Mouse (Mus musculus) cerebellum, postnatal 4 days (tissue): ENCODE data around the gene Stim1.
A peak's percentile ranks its signal among the peaks of the same experiment; 100 is the strongest.
"Not testable (repeated sequence)": the region's sequence is repeated elsewhere in the genome, so short reads cannot be mapped to it uniquely, and the experiment has no call there.

ENCODE experiments used
- DNase-seq, 2 experiments: peaks; one replicate each; pipeline ENCODE4 v3.0.0; 2022; ENCODE audit warnings: low spot score in 2 of 2, mixed read lengths in 1 of 2

Stim1 gene

GRCm38 (mm10) chr7:102249531-102249895, 18.1 kb upstream of the Stim1 start:
- DNase-seq, result peak in 1 of 2 experiments; percentile 21

- peak in 1 of 2 experiments; percentile 55 for DNase-seq
Observed at GRCm38 (mm10) chr7:102249896-102250630, 17.5 kb upstream of the Stim1 start.

DNA sequence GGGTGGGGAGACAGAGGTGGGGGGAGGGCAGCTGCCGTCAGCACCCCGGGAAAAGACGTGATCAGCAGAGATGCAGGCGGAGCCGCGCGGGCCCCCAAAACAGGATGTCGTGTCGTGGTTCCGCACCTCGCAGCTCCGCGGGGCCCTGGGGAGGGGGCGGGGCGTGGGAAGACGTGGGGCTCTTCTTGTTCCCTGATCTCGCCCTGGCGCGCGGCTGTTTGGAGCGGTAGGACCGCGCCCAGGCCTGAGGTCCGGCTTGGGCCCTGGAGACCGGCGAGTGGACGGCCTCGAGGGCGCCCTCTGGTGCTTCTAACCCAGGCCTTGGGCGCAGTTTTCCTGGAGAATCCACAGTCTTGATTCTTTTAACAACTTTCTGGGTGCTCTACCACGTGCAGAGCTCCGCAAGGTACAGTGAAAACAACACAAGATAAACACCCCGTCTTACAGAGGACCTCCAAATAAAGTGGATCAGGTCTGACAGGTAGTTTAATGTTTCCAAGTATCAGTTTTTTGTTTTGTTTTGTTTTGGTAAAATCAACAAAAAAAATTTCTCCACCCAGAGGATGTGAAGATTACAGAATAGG, 16.9 kb upstream of the Stim1 start:
- peak; percentile 64 to 86 for DNase-seq

DNA sequence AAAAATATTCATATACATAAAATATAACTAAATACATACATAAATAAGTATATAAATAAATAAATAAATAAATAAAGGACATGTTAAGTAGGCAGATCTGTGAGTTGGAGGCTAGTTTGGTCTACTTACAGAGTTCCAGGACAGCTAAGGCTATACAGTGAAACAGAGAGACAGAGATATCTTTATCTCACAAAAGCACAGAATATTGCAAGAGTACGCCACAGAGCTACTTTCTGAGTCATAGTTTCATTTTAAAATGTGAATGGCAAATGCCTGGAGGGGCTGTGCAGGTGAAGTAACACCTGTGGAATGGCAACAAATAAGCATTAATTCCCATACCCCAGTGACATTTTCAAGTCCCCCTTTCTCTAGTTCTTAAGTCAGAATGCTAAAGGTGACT, 14.0 kb upstream of the Stim1 start:
- no peak for DNase-seq

DNA sequence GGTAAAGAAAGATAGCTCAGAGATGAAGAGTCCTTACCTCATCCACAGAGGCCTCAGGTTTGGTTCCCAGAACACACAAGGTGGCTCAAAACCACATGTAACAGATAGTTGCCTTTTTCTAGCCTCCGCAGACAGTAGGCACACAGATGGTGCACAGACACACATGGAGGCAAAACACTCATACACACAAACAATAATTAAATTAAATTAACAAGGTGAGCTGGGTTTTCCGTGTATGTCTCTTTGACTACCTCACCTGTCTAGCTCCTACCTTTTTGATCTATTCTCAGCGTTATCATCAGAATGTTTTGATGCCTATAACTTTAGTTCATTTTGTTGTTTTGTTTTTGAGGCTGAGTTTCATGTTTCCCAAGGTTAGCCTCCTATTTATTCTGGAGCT, 11.7 kb upstream of the Stim1 start, which contains the start of gene Rhog:
Rhog (minus strand) TSS at position 101 of the 400 bp plus-strand sequence.
- no peak for DNase-seq

- no peak for DNase-seq
Observed at GRCm38 (mm10) chr7:102256636-102257035, 11.0 kb upstream of the Stim1 start.

DNA sequence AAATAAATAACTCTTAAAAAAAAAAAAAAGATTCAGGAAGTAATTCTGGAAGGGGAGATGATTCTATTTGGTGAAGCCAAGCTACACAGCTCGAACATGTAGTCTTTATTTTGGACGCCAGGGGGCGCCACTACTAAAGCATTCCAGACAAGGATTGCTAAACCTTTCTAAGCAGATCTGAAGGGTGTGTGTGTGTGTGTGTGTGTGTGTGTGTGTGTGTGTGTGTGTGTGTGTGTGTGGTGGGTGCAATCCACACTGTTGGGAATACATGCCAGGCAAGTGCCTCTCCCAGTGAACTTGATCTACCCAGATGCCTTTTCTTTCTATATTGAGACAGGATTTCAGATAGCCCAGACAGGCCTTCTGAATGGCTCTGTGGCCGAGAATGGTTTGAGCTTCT, 9.4 kb upstream of the Stim1 start:
- peak; percentile 62 to 84 for DNase-seq

- no peak for DNase-seq
Observed at GRCm38 (mm10) chr7:102258753-102259152, 8.9 kb upstream of the Stim1 start.

GRCm38 (mm10) chr7:102259716-102260479, 7.7 kb upstream of the Stim1 start:
- DNase-seq, result no peak

DNA sequence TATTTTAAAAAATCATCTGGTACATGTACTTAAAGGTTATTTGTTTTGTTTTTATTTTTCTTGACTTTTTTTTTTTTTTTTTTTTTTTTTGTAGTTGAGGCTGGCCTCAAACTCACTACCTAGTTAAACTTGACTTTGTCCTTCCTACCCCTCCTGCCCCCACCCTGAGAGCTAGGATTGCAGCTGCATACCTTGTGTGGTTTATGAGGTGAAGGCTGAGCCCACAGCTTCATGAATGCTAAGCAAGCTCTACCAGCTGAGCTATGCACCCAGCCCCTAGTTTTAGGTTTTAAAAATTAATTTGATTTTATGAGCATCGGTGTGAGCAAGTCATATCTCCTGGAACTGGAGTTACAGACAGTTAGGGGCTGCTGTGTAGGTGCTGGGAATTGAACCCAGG, 7.1 kb upstream of the Stim1 start:
- DNase-seq, result no peak

DNA sequence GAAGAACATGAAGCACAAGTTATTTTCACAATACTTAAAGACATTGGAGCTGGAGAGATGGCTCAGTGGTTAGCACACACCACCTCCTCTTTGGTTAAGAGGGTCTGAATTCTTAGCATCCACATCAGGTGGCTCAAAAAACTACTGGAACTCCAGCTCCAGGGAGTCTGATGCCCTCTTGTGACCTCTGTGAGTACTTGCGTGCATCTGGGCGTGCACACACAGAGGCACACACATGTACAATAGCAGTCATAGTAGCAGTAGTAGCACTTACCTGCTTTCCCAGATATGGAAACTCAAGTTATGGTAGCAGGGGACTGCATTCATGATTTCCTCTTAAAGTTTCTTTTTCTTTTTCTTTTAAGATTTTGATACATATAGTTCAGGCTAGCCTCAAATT, 4.6 kb upstream of the Stim1 start:
- no peak for DNase-seq

GRCm38 (mm10) chr7:102266021-102266400, 1.6 kb upstream of the Stim1 start:
- not testable (repeated sequence) for DNase-seq

- no peak for DNase-seq
Observed at GRCm38 (mm10) chr7:102266401-102267042, 1.1 kb upstream of the Stim1 start.

DNA sequence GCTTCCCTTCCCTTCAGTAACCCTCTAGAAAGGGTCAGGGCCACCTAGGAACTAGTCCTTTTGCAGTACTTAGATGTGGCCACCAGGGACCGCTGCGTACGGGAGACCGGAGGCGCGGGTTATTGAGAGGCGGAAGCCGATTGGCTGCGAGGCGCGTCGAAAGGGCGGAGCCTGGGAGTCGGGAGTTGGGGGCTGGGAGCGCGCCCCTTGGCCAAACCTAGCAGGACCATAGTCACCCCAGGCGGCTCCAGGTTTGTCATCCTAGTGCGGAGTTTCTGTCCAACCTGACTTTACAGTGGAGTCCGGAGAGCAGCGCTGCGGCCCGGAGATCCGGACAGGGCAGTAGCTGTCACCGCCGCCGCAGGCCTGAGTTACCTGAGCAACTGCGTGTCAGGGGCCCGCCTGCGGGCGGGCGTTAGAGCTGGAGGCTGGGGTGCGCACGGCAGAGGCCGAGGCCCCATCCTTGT, 460 bp upstream of the Stim1 start:
- peak; percentile 95 to 96 for DNase-seq

DNA sequence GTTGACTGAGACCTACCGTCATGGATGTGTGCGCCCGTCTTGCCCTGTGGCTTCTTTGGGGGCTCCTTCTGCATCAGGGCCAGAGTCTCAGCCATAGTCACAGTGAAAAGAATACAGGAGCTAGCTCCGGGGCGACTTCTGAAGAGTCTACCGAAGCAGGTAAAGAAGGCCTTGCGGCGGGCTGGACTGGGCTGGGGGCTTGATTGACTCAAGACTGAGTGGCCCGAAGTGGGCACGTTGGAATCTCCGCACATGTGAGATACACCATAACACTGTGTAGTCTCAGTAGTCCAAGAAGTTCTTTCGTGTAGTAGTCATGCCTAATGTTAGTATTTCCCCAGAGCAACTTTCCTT, 766 bp downstream of the Stim1 start:
- no peak for DNase-seq

GRCm38 (mm10) chr7:102272422-102272948, 4.9 kb downstream of the Stim1 start:
- DNase-seq, result no peak

DNA sequence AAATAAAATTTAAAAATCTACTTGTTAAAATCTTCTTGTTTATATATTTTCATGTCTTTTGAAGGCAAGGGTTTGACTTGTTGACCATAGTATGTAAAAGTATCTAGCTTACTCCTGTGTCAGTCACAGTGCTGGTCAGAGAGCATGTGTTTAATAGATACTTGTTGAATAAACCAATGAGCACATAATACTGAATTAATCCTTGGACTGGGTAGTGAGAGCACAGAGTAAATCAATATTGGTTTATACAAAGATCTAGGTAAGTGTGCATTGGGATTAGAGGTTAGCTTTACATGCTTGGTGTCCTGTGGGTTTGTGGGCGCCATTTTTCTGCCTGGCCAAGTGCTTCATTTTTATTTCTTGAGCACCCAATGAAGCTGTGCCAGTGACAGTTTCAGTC, 13.8 kb downstream of the Stim1 start:
- DNase-seq, result no peak

DNA sequence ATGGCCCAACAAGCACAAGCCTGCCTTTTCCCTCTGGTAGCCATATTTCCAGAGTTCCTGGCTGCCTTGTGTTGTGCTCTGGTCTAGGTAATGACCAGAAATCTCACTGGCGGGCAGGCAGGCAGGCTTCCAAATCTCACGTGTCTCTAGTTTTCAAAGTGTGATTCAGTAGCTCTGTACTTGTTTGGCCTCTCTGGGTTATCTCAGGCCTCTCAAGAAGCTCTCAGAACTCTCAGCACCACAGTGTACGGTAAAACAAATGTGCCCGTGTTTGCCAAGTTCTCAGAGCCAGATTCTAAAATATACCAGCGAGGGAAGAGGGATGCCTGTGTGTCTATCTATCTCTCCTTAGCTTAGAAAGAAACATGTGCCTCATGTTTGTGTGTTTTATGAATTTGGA, 14.7 kb downstream of the Stim1 start:
- DNase-seq, result no peak

- no peak for DNase-seq
Observed at GRCm38 (mm10) chr7:102289466-102289865, 21.9 kb downstream of the Stim1 start.

DNA sequence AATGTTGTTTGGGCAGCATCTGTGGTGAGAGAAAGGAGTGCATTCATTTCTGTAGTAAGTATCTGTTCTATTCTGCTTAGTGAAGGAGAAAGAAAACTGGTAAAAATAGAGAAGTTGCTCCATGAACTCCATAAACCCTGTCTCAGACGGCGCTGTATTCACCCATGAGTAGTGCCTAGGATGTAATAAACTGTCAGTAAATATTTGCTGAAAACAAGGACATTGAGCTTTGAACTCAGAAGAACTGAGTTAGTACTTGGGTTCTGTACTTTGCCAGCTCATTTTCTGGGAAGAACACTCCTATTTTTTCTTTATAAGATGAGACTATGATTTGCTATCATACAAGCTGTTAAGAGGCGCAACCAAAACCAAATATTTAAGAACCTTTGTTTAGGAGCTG, 24.6 kb downstream of the Stim1 start:
- DNase-seq, result no peak

DNA sequence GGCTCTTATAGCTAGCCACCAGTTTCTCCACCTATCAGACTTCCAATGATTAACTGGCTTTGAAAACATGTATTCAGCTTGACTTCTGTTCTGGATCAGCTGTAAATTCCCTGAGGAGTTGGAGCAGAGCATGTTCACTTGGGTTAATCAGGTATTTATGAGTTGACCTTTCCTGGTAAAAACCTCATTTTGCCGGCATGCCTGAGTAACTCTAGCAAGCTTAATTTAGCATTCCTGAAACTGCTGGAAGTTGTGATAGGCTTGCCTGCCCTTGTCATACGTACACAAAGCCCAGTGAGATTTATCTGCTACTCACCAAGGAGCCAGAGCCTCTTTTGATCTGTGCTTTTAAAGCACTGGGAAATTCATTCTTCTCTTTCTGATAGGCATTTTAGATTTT, 25.6 kb downstream of the Stim1 start:
- DNase-seq, result no peak

DNA sequence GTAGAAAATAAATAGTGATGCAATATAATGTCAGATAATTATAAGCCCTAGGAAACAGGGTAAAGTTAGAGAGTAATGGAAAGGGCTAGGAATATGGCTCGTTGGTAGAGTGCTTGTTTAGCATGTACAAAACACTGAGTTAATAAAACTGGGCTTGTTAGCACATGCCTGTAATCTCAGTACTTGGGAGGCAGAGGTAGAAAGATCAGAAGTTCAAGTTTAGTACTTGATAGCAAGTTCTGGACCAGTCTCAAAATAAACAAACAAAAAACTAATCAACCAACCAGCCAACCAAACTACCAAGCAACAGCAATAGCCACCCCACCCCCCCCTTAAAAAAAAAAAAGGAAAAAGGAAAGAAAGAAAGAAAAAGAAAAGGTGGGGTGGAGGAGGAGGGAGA, 33.2 kb downstream of the Stim1 start:
- no peak for DNase-seq
